Mouse (Mus musculus) MEL (cell line): ENCODE results near the gene C730034F03Rik.

Experiments used
- CTCF ChIP-seq, 3 experiments: IDR thresholded peaks in 2 of 3; conservative IDR thresholded peaks in 1 of 3; 2 replicates each; pipeline ENCODE4 v1.5.1; 2011 to 2012; ENCODE audit warnings: low read length in 3 of 3, low read depth in 2 of 3, mild to moderate bottlenecking in 2 of 3, improper control_type of control experiment in 1 of 3, inconsistent platforms in 1 of 3, mixed read lengths in 1 of 3, moderate library complexity in 1 of 3; ENCODE audit not compliant: control insufficient read depth in 1 of 3, insufficient read depth in 1 of 3, poor library complexity in 1 of 3, severe bottlenecking in 1 of 3
- HCFC1 ChIP-seq: IDR thresholded peaks from 2 replicates; pipeline ENCODE4 v1.6.1; 2012; ENCODE audit warnings: low read depth, mild to moderate bottlenecking, inconsistent platforms, low read length, improper control_type of control experiment, moderate library complexity
- MAZ ChIP-seq: IDR thresholded peaks from 2 replicates; pipeline ENCODE4 v1.6.1; 2012; ENCODE audit warnings: low read depth, mild to moderate bottlenecking, inconsistent platforms, low read length, improper control_type of control experiment
- POLR2A ChIP-seq, 2 experiments: IDR thresholded peaks; 2 replicates each; pipeline ENCODE4 v1.6.1; 2011 to 2012; ENCODE audit warnings: low read length in 2 of 2, mild to moderate bottlenecking in 2 of 2, control low read depth in 1 of 2, improper control_type of control experiment in 1 of 2, low read depth in 1 of 2, moderate library complexity in 1 of 2; ENCODE audit not compliant: control insufficient read depth in 1 of 2, insufficient read depth in 1 of 2, poor library complexity in 1 of 2
- POLR2AphosphoS2 ChIP-seq: IDR thresholded peaks from 2 replicates; pipeline ENCODE4 v1.6.1; 2011; ENCODE audit warnings: low read length, improper control_type of control experiment
- RCOR1 ChIP-seq: IDR thresholded peaks from 2 replicates; pipeline ENCODE4 v1.6.1; 2012; ENCODE audit warnings: low read depth, mild to moderate bottlenecking, inconsistent platforms, low read length, improper control_type of control experiment
- USF2 ChIP-seq, 2 experiments: IDR thresholded peaks; 2 replicates each; pipeline ENCODE4 v1.6.1; 2011 to 2012; ENCODE audit warnings: improper control_type of control experiment in 2 of 2, low read length in 2 of 2, borderline replicate concordance in 1 of 2, inconsistent platforms in 1 of 2, low read depth in 1 of 2, mild to moderate bottlenecking in 1 of 2; ENCODE audit not compliant: insufficient read depth in 1 of 2
- ZNF384 ChIP-seq: IDR thresholded peaks from 2 replicates; pipeline ENCODE4 v1.6.1; 2012; ENCODE audit warnings: low read depth, mild to moderate bottlenecking, inconsistent platforms, low read length, improper control_type of control experiment

GRCm38 (mm10) chr15:89435878-89436277 is 6.5 kb downstream of the C730034F03Rik start:
- TF ChIP-seq CTCF (IDR thresholded peaks at IDR 0.05 in 2 of 3, conservative IDR thresholded peaks at IDR 0.05 in 1 of 3; ENCODE audit: control insufficient read depth in 1 of 3, insufficient read depth in 1 of 3, low read depth in 2 of 3, low read length in 3 of 3, poor library complexity in 1 of 3, severe bottlenecking in 1 of 3) (no peak), USF2 (IDR thresholded peaks at IDR 0.05; ENCODE audit: borderline replicate concordance in 1 of 2, insufficient read depth in 1 of 2, low read depth in 1 of 2, low read length in 2 of 2) (no peak), ZNF384 (no peak), MAZ (no peak), POLR2A (IDR thresholded peaks at IDR 0.05; ENCODE audit: control insufficient read depth in 1 of 2, insufficient read depth in 1 of 2, low read depth in 1 of 2, low read length in 2 of 2, poor library complexity in 1 of 2) (no peak), POLR2AphosphoS2 (no peak), RCOR1 (no peak), HCFC1 (no peak)
